Mouse (Mus musculus): ENCODE data around the gene March1. TPM values are rescaled to one million over a fixed set of nuclear protein-coding genes. Genes with fewer than 3 reads are reported as not detected.

Gene March1
- polyA plus RNA-seq, 1 experiment from 2014 or later = 0.33 TPM

- Histone ChIP-seq H3K27ac (ENCODE audit: low read depth, low read length) (no peak overlapping the region), H3K4me3 (ENCODE audit: low read depth, low read length) (no peak overlapping the region), H3K4me1 (ENCODE audit: control insufficient read depth, insufficient read depth, low read length) (no peaks in the 10 kb centered on the region), H3K4me2 (no peak overlapping the region), H3K27me3 (ENCODE audit: control insufficient read depth, insufficient read depth, low read length) (no peaks in the 10 kb centered on the region), H3K36me3 (ENCODE audit: control insufficient read depth, insufficient read depth, low read length) (no peaks in the 10 kb centered on the region), H3K9me3 (replicated peaks; ENCODE audit: control insufficient read depth, low read length) (no peaks in the 10 kb centered on the region), H3K9ac (ENCODE audit: low read depth, low read length) (no peak overlapping the region)
- WGBS (ENCODE audit: insufficient replicate concordance) = 77% methylated on average over 5 of the region's 5 CpGs
- ATAC-seq (replicated peaks; ENCODE audit: insufficient number of reproducible peaks, low FRiP score, low TSS enrichment) = no peak
Observed at GRCm38 (mm10) chr8:66362882-66363801, 745.4 kb downstream of the March1 start.

DNA sequence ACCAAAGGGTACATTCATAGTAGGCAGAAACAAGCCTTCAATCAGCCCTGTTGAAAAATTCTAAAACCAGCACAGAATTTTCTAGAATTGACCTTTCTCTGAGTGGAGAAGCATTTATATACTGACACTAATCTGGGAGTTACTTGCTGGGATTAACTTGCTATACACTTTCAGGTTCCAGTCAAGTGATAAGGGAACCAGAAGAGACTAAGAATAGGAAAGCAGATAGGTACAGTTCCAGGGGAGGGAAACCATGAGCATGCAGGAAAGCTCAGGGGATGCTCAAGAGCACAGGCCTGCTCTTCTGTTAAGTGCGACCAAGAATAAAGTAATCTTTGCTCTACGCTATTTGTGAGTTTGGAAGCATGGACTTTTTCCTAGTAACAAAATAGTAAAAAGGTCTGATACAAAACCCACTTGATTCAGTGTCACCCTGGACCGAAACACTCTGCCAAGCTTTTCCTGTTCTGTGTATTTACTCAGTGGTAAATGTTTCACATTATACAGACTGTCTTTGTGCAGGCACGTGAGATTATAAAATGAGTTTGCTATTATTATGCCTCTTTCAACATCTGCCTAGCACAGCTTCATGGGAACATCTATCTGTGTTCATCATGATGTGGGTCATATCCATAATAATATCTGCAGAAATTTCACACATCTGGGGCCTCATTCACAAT, 766.1 kb downstream of the March1 start:
- ATAC-seq (replicated peaks; ENCODE audit: insufficient number of reproducible peaks, low FRiP score, low TSS enrichment) = no peak
- Histone ChIP-seq H3K9ac (ENCODE audit: low read depth, low read length) (no peak overlapping the region), H3K4me1 (ENCODE audit: control insufficient read depth, insufficient read depth, low read length) (no peaks in the 10 kb centered on the region), H3K27ac (ENCODE audit: low read depth, low read length) (no peak overlapping the region), H3K36me3 (ENCODE audit: control insufficient read depth, insufficient read depth, low read length) (no peaks in the 10 kb centered on the region), H3K9me3 (replicated peaks; ENCODE audit: control insufficient read depth, low read length) (no peaks in the 10 kb centered on the region), H3K4me2 (no peak overlapping the region), H3K4me3 (ENCODE audit: low read depth, low read length) (no peak overlapping the region), H3K27me3 (ENCODE audit: control insufficient read depth, insufficient read depth, low read length) (no peaks in the 10 kb centered on the region)
- WGBS (ENCODE audit: insufficient replicate concordance) = 77% methylated on average over 4 of the region's 4 CpGs

- Histone ChIP-seq H3K4me3 (ENCODE audit: low read depth, low read length) (no peak overlapping the region), H3K9me3 (replicated peaks; ENCODE audit: control insufficient read depth, low read length) (no peaks in the 10 kb centered on the region), H3K27me3 (ENCODE audit: control insufficient read depth, insufficient read depth, low read length) (no peaks in the 10 kb centered on the region), H3K4me2 (no peak overlapping the region), H3K9ac (ENCODE audit: low read depth, low read length) (no peak overlapping the region), H3K27ac (ENCODE audit: low read depth, low read length) (no peak overlapping the region), H3K36me3 (ENCODE audit: control insufficient read depth, insufficient read depth, low read length) (no peaks in the 10 kb centered on the region), H3K4me1 (ENCODE audit: control insufficient read depth, insufficient read depth, low read length) (no peaks in the 10 kb centered on the region)
- ATAC-seq (replicated peaks; ENCODE audit: insufficient number of reproducible peaks, low FRiP score, low TSS enrichment) = no peak
Observed at GRCm38 (mm10) chr8:66386008-66386407, 768.3 kb downstream of the March1 start.

GRCm38 (mm10) chr8:66388693-66389092, 771.0 kb downstream of the March1 start:
- Histone ChIP-seq H3K4me3 (ENCODE audit: low read depth, low read length) (no peak overlapping the region), H3K9ac (ENCODE audit: low read depth, low read length) (no peak overlapping the region), H3K4me1 (ENCODE audit: control insufficient read depth, insufficient read depth, low read length) (no peaks in the 10 kb centered on the region), H3K4me2 (no peak overlapping the region), H3K27me3 (ENCODE audit: control insufficient read depth, insufficient read depth, low read length) (no peaks in the 10 kb centered on the region), H3K36me3 (ENCODE audit: control insufficient read depth, insufficient read depth, low read length) (no peaks in the 10 kb centered on the region), H3K9me3 (replicated peaks; ENCODE audit: control insufficient read depth, low read length) (no peaks in the 10 kb centered on the region), H3K27ac (ENCODE audit: low read depth, low read length) (no peak overlapping the region)
- ATAC-seq (replicated peaks; ENCODE audit: insufficient number of reproducible peaks, low FRiP score, low TSS enrichment) = no peak
- WGBS (ENCODE audit: insufficient replicate concordance) = 72% methylated on average over 2 of the region's 2 CpGs

- Histone ChIP-seq H3K9me3 (replicated peaks; ENCODE audit: control insufficient read depth, low read length) (no peaks in the 10 kb centered on the region), H3K9ac (ENCODE audit: low read depth, low read length) (no peak overlapping the region), H3K36me3 (ENCODE audit: control insufficient read depth, insufficient read depth, low read length) (no peaks in the 10 kb centered on the region), H3K4me3 (ENCODE audit: low read depth, low read length) (no peak overlapping the region), H3K4me2 (no peak overlapping the region), H3K27ac (ENCODE audit: low read depth, low read length) (no peak overlapping the region), H3K27me3 (ENCODE audit: control insufficient read depth, insufficient read depth, low read length) (no peaks in the 10 kb centered on the region), H3K4me1 (ENCODE audit: control insufficient read depth, insufficient read depth, low read length) (no peaks in the 10 kb centered on the region)
- ATAC-seq (replicated peaks; ENCODE audit: insufficient number of reproducible peaks, low FRiP score, low TSS enrichment) = no peak
- WGBS (ENCODE audit: insufficient replicate concordance) = 85% methylated on average over 5 of the region's 5 CpGs
Observed at GRCm38 (mm10) chr8:66391554-66391953, 773.9 kb downstream of the March1 start.

GRCm38 (mm10) chr8:66392900-66393299, 775.2 kb downstream of the March1 start:
- Histone ChIP-seq H3K4me2 (no peak overlapping the region), H3K36me3 (ENCODE audit: control insufficient read depth, insufficient read depth, low read length) (no peaks in the 10 kb centered on the region), H3K27me3 (ENCODE audit: control insufficient read depth, insufficient read depth, low read length) (no peaks in the 10 kb centered on the region), H3K27ac (ENCODE audit: low read depth, low read length) (no peak overlapping the region), H3K4me1 (ENCODE audit: control insufficient read depth, insufficient read depth, low read length) (no peaks in the 10 kb centered on the region), H3K4me3 (ENCODE audit: low read depth, low read length) (no peak overlapping the region), H3K9me3 (replicated peaks; ENCODE audit: control insufficient read depth, low read length) (no peaks in the 10 kb centered on the region), H3K9ac (ENCODE audit: low read depth, low read length) (no peak overlapping the region)
- no peak for ATAC-seq (replicated peaks; ENCODE audit: insufficient number of reproducible peaks, low FRiP score, low TSS enrichment)

DNA sequence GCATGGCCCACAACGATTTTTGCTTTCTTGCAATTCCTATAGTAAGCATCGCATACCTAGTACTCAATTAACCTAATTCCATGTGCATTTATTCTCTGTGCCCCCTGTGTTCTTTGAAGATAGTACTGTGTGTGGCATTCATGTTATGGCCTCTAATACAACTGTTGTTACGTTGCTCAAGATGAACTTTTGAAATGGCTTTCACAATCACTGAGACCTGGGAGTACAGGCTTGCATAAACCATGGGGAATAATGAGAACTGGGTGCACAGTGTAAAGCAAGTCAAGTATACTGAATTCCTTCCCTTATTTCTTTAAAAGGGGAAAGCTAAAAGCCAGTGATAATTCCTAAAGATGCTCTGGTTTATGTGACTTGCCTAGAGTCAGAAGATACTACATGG, 776.4 kb downstream of the March1 start:
- Histone ChIP-seq H3K9me3 (replicated peaks; ENCODE audit: control insufficient read depth, low read length) (no peaks in the 10 kb centered on the region), H3K36me3 (ENCODE audit: control insufficient read depth, insufficient read depth, low read length) (no peaks in the 10 kb centered on the region), H3K4me3 (ENCODE audit: low read depth, low read length) (no peak overlapping the region), H3K27me3 (ENCODE audit: control insufficient read depth, insufficient read depth, low read length) (no peaks in the 10 kb centered on the region), H3K9ac (ENCODE audit: low read depth, low read length) (no peak overlapping the region), H3K27ac (ENCODE audit: low read depth, low read length) (no peak overlapping the region), H3K4me2 (no peak overlapping the region), H3K4me1 (ENCODE audit: control insufficient read depth, insufficient read depth, low read length) (no peaks in the 10 kb centered on the region)
- ATAC-seq (replicated peaks; ENCODE audit: insufficient number of reproducible peaks, low FRiP score, low TSS enrichment) = no peak
- 68% methylated on average over 3 of the region's 3 CpGs for WGBS (ENCODE audit: insufficient replicate concordance)

GRCm38 (mm10) chr8:66397811-66398210, 780.1 kb downstream of the March1 start:
- Histone ChIP-seq H3K9ac (ENCODE audit: low read depth, low read length) (no peak overlapping the region), H3K9me3 (replicated peaks; ENCODE audit: control insufficient read depth, low read length) (no peaks in the 10 kb centered on the region), H3K36me3 (ENCODE audit: control insufficient read depth, insufficient read depth, low read length) (no peaks in the 10 kb centered on the region), H3K27ac (ENCODE audit: low read depth, low read length) (no peak overlapping the region), H3K4me2 (no peak overlapping the region), H3K4me3 (ENCODE audit: low read depth, low read length) (no peak overlapping the region), H3K4me1 (ENCODE audit: control insufficient read depth, insufficient read depth, low read length) (no peaks in the 10 kb centered on the region), H3K27me3 (ENCODE audit: control insufficient read depth, insufficient read depth, low read length) (no peaks in the 10 kb centered on the region)
- ATAC-seq (replicated peaks; ENCODE audit: insufficient number of reproducible peaks, low FRiP score, low TSS enrichment) = no peak

- H3K9ac ChIP-seq (ENCODE audit: low read depth, low read length) = no peak overlapping the region
- no peaks in the 10 kb centered on the region for H3K4me1 ChIP-seq (ENCODE audit: control insufficient read depth, insufficient read depth, low read length)
- WGBS (ENCODE audit: insufficient replicate concordance) = 68% methylated on average over 1 of the region's 1 CpGs
- H3K27ac ChIP-seq (ENCODE audit: low read depth, low read length) = no peak overlapping the region
- ATAC-seq (replicated peaks; ENCODE audit: insufficient number of reproducible peaks, low FRiP score, low TSS enrichment) = no peak
- no peak overlapping the region for H3K4me3 ChIP-seq (ENCODE audit: low read depth, low read length)
- H3K36me3 ChIP-seq (ENCODE audit: control insufficient read depth, insufficient read depth, low read length) = no peaks in the 10 kb centered on the region
- H3K9me3 ChIP-seq (replicated peaks; ENCODE audit: control insufficient read depth, low read length) = no peaks in the 10 kb centered on the region
- H3K27me3 ChIP-seq (ENCODE audit: control insufficient read depth, insufficient read depth, low read length) = no peaks in the 10 kb centered on the region
- H3K4me2 ChIP-seq = no peak overlapping the region
Observed at GRCm38 (mm10) chr8:66400050-66400449, 782.4 kb downstream of the March1 start.

Measured in heart, embryonic 11.5 days (tissue).